Mouse (Mus musculus): Measurements from ENCODE around the gene Xpr1. TPM values are rescaled to one million over a fixed set of nuclear protein-coding genes. Genes with fewer than 3 reads are reported as not detected.

The Xpr1 gene
- total and polyA plus RNA-seq, 3 experiments, result 11.5 to 176 (median 43.4) TPM

GRCm38 (mm10) chr1:155335963-155336362 lies 81.3 kb downstream of the Xpr1 start:
- Histone ChIP-seq H3K4me1 (ENCODE audit: insufficient read depth, low read depth, low read length) (peaks cover 21% of the 10 kb centered on the region), H3K27me3 (ENCODE audit: insufficient read depth, low read length) (no peaks in the 10 kb centered on the region), H3K9me3 (replicated peaks) (no peaks in the 10 kb centered on the region), H3K36me3 (replicated peaks) (peaks cover 62% of the 10 kb centered on the region), H3K4me3 (ENCODE audit: low read depth, low read length) (no peak overlapping the region)
- TF ChIP-seq CTCF (IDR thresholded peaks at IDR 0.05; ENCODE audit: low read depth, low read length) (no peak), TAL1 (conservative IDR thresholded peaks at IDR 0.05; ENCODE audit: low read depth, low read length) (no peak), POLR2AphosphoS5 (IDR thresholded peaks at IDR 0.05; ENCODE audit: insufficient replicate concordance, low read depth, low read length) (no peak), GATA1 (IDR thresholded peaks at IDR 0.05; ENCODE audit: borderline replicate concordance, low read length) (no peak), GATA2 (IDR thresholded peaks at IDR 0.05; ENCODE audit: borderline replicate concordance, low read depth, low read length) (no peak)
- no peak for ATAC-seq (ENCODE audit: extremely low read depth, insufficient number of reproducible peaks, low FRiP score, poor library complexity, severe bottlenecking)
- DNase-seq (ENCODE audit: low spot score), result no peak

- no peaks in the 10 kb centered on the region for H3K9me3 ChIP-seq (replicated peaks)
- ATAC-seq (ENCODE audit: extremely low read depth, insufficient number of reproducible peaks, low FRiP score, poor library complexity, severe bottlenecking) (peak; percentile 77), DNase-seq (ENCODE audit: low spot score) (peak; percentile 57)
- H3K36me3 ChIP-seq (replicated peaks), result peaks cover 43% of the 10 kb centered on the region
- peaks cover 43% of the 10 kb centered on the region for H3K4me1 ChIP-seq (ENCODE audit: insufficient read depth, low read depth, low read length)
- TF ChIP-seq CTCF (IDR thresholded peaks at IDR 0.05; ENCODE audit: low read depth, low read length), result no peak
- TF ChIP-seq TAL1 (conservative IDR thresholded peaks at IDR 0.05; ENCODE audit: low read depth, low read length), result no peak
- TF ChIP-seq GATA2 (IDR thresholded peaks at IDR 0.05; ENCODE audit: borderline replicate concordance, low read depth, low read length), result no peak
- TF ChIP-seq POLR2AphosphoS5 (IDR thresholded peaks at IDR 0.05; ENCODE audit: insufficient replicate concordance, low read depth, low read length), result no peak
- no peak for TF ChIP-seq GATA1 (IDR thresholded peaks at IDR 0.05; ENCODE audit: borderline replicate concordance, low read length)
- no peak overlapping the region for H3K4me3 ChIP-seq (ENCODE audit: low read depth, low read length)
- H3K27me3 ChIP-seq (ENCODE audit: insufficient read depth, low read length), result no peaks in the 10 kb centered on the region
Measured at GRCm38 (mm10) chr1:155322183-155322582, 95.0 kb downstream of the Xpr1 start.

- Histone ChIP-seq H3K36me3 (replicated peaks) (peaks cover 43% of the 10 kb centered on the region), H3K4me1 (ENCODE audit: insufficient read depth, low read depth, low read length) (peaks cover 41% of the 10 kb centered on the region), H3K4me3 (ENCODE audit: low read depth, low read length) (no peak overlapping the region), H3K27me3 (ENCODE audit: insufficient read depth, low read length) (no peaks in the 10 kb centered on the region), H3K9me3 (replicated peaks) (no peaks in the 10 kb centered on the region)
- DNase-seq (ENCODE audit: low spot score) (peak; percentile 6), ATAC-seq (ENCODE audit: extremely low read depth, insufficient number of reproducible peaks, low FRiP score, poor library complexity, severe bottlenecking) (peak; percentile 68)
- TF ChIP-seq GATA1 (IDR thresholded peaks at IDR 0.05; ENCODE audit: borderline replicate concordance, low read length), result no peak
- no peak for TF ChIP-seq CTCF (IDR thresholded peaks at IDR 0.05; ENCODE audit: low read depth, low read length)
- no peak for TF ChIP-seq POLR2AphosphoS5 (IDR thresholded peaks at IDR 0.05; ENCODE audit: insufficient replicate concordance, low read depth, low read length)
- 0 out of 2 replicates have a peak, but pooled peaks have one; percentile 12 for TF ChIP-seq TAL1 (conservative IDR thresholded peaks at IDR 0.05; ENCODE audit: low read depth, low read length)
- TF ChIP-seq GATA2 (IDR thresholded peaks at IDR 0.05; ENCODE audit: borderline replicate concordance, low read depth, low read length), result no peak
Measured at GRCm38 (mm10) chr1:155320091-155320833, 97.0 kb downstream of the Xpr1 start.

GRCm38 (mm10) chr1:155319513-155319912 lies 97.7 kb downstream of the Xpr1 start:
- DNase-seq (ENCODE audit: low spot score), result no peak
- H3K9me3 ChIP-seq (replicated peaks), result no peaks in the 10 kb centered on the region
- ATAC-seq (ENCODE audit: extremely low read depth, insufficient number of reproducible peaks, low FRiP score, poor library complexity, severe bottlenecking), result no peak
- H3K4me1 ChIP-seq (ENCODE audit: insufficient read depth, low read depth, low read length), result peaks cover 40% of the 10 kb centered on the region
- H3K27me3 ChIP-seq (ENCODE audit: insufficient read depth, low read length), result no peaks in the 10 kb centered on the region
- peaks cover 39% of the 10 kb centered on the region for H3K36me3 ChIP-seq (replicated peaks)
- no peak overlapping the region for H3K4me3 ChIP-seq (ENCODE audit: low read depth, low read length)
- TF ChIP-seq GATA1 (IDR thresholded peaks at IDR 0.05; ENCODE audit: borderline replicate concordance, low read length) (no peak), TAL1 (conservative IDR thresholded peaks at IDR 0.05; ENCODE audit: low read depth, low read length) (no peak), GATA2 (IDR thresholded peaks at IDR 0.05; ENCODE audit: borderline replicate concordance, low read depth, low read length) (no peak)

GRCm38 (mm10) chr1:155311672-155312071 lies 105.5 kb downstream of the Xpr1 start:
- peaks cover 63% of the 10 kb centered on the region for H3K36me3 ChIP-seq (replicated peaks)
- no peak for ATAC-seq (ENCODE audit: extremely low read depth, insufficient number of reproducible peaks, low FRiP score, poor library complexity, severe bottlenecking)
- no peak for DNase-seq (ENCODE audit: low spot score)
- no peak for TF ChIP-seq GATA2 (IDR thresholded peaks at IDR 0.05; ENCODE audit: borderline replicate concordance, low read depth, low read length)
- TF ChIP-seq TAL1 (conservative IDR thresholded peaks at IDR 0.05; ENCODE audit: low read depth, low read length), result no peak
- TF ChIP-seq CTCF (IDR thresholded peaks at IDR 0.05; ENCODE audit: low read depth, low read length), result no peak
- no peaks in the 10 kb centered on the region for H3K4me1 ChIP-seq (ENCODE audit: insufficient read depth, low read depth, low read length)
- no peak overlapping the region for H3K4me3 ChIP-seq (ENCODE audit: low read depth, low read length)
- no peaks in the 10 kb centered on the region for H3K9me3 ChIP-seq (replicated peaks)
- H3K27me3 ChIP-seq (ENCODE audit: insufficient read depth, low read length), result no peaks in the 10 kb centered on the region

GRCm38 (mm10) chr1:155306879-155307278 lies 110.3 kb downstream of the Xpr1 start:
- no peak for DNase-seq (ENCODE audit: low spot score)
- Histone ChIP-seq H3K36me3 (replicated peaks) (peaks cover 72% of the 10 kb centered on the region), H3K9me3 (replicated peaks) (no peaks in the 10 kb centered on the region), H3K4me3 (ENCODE audit: low read depth, low read length) (no peak overlapping the region), H3K27me3 (ENCODE audit: insufficient read depth, low read length) (no peaks in the 10 kb centered on the region), H3K4me1 (ENCODE audit: insufficient read depth, low read depth, low read length) (no peaks in the 10 kb centered on the region; the same call in 1 of the 2 replicates)
- TF ChIP-seq POLR2AphosphoS5 (IDR thresholded peaks at IDR 0.05; ENCODE audit: insufficient replicate concordance, low read depth, low read length) (no peak), TAL1 (conservative IDR thresholded peaks at IDR 0.05; ENCODE audit: low read depth, low read length) (no peak)
- ATAC-seq (ENCODE audit: extremely low read depth, insufficient number of reproducible peaks, low FRiP score, poor library complexity, severe bottlenecking), result no peak
